Mouse (Mus musculus) stomach, postnatal 0 days (tissue): Measurements from ENCODE around the gene Lep. TPM values are rescaled to one million over a fixed set of nuclear protein-coding genes. Genes with fewer than 3 reads are reported as not detected.

Experiments
- ATAC-seq: fragments of 200-750 bp; cut with Nextera tagmentation; 2 replicates; pipeline ENCODE4 v1.8.0; 2017; ENCODE audit not compliant: low FRiP score, low TSS enrichment
- DNase-seq: peaks from one replicate; pipeline ENCODE4 v3.0.0-alpha.2; 2016; ENCODE audit warnings: low spot score
- H3K27ac ChIP-seq: fragments of 300-500 bp; sonication (generic); replicated peaks from 2 replicates; pipeline ENCODE4 v1.5.1; 2014; ENCODE audit warnings: mild to moderate bottlenecking, control low read depth
- H3K27me3 ChIP-seq: fragments of 300-500 bp; sonication (generic); 2 replicates; pipeline ENCODE4 v1.6.1; 2014; ENCODE audit warnings: low read length; ENCODE audit not compliant: control insufficient read depth, insufficient read depth
- H3K36me3 ChIP-seq: fragments of 300-500 bp; sonication (generic); 2 replicates; pipeline ENCODE4 v1.6.1; 2014; ENCODE audit warnings: low read length, mixed read lengths; ENCODE audit not compliant: control insufficient read depth, insufficient read depth
- H3K4me1 ChIP-seq: fragments of 300-500 bp; sonication (generic); replicated peaks from 2 replicates; pipeline ENCODE4 v1.6.1; 2014; ENCODE audit warnings: antibody characterized with exemption; ENCODE audit not compliant: control insufficient read depth, insufficient read depth
- H3K4me2 ChIP-seq: fragments of 300-500 bp; sonication (generic); replicated peaks from 2 replicates; pipeline ENCODE4 v1.6.1; 2014; ENCODE audit warnings: low read depth, mild to moderate bottlenecking, control low read depth, moderate library complexity
- H3K4me3 ChIP-seq: fragments of 300-500 bp; sonication (generic); 2 replicates; pipeline ENCODE4 v1.5.1; 2014; ENCODE audit warnings: low read depth, low read length, control low read depth
- H3K9ac ChIP-seq: fragments of 300-500 bp; sonication (generic); 2 replicates; pipeline ENCODE4 v1.6.1; 2014; ENCODE audit warnings: mild to moderate bottlenecking, low read length, control low read depth, mixed read lengths
- H3K9me3 ChIP-seq: fragments of 300-500 bp; sonication (generic); 2 replicates; pipeline ENCODE4 v1.6.1; 2016; ENCODE audit warnings: low read length; ENCODE audit not compliant: control insufficient read depth
- CTCF ChIP-seq: IDR thresholded peaks from 2 replicates; pipeline ENCODE4 v1.5.1; 2016; ENCODE audit warnings: antibody characterized with exemption, low read depth, mild to moderate bottlenecking, moderate library complexity
- EP300 ChIP-seq: optimal IDR thresholded peaks from 2 replicates; pipeline ENCODE3; 2016; ENCODE audit warnings: antibody characterized with exemption
- WGBS: fragments of 180-500 bp; shearing (Covaris S2); extraction: QIAGEN DNeasy Blood & Tissue Kit; methylation state at CpG from one replicate; pipeline ENCODE4 v1.1.7; 2014; 5-methylcytosine and 5-hydroxymethylcytosine counted together
- polyA plus RNA-seq: library from polyadenylated mRNA; unstranded; fragments of >200 nt; fragmentation: Nextera tagmentation; extraction: Ambion mirVana; gene quantifications from 2 replicates; pipeline ENCODE4 v1.2.1, GENCODE M21; 2015

Gene Lep
- polyA plus RNA-seq, 1 experiment from 2014 or later: not detected

DNA sequence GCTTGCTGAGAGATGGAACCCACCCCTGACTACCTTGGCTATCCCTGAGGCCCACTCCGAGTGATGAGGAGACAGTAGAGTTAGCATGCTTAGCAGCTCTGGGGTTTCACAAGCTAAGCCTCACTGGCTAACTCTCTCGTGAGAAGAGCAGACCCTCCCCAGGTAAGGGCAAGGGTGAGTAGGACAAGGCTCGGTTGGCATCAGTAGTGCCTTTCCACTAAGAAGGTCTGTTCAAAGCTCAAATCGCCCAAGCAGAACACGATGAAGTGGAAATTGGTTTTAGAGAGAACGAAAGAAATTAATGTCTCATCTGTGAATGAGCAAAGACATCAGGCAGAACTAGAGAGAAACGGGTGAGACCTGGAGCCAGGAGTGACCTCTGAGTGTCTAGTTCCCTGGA is 6.8 kb upstream of the Lep start:
- Histone ChIP-seq H3K4me1 (no peaks in the 10 kb centered on the region), H3K36me3 (no peaks in the 10 kb centered on the region), H3K4me3 (no peak overlapping the region), H3K9me3 (no peaks in the 10 kb centered on the region), H3K4me2 (no peak overlapping the region), H3K27me3 (no peaks in the 10 kb centered on the region), H3K9ac (no peak overlapping the region), H3K27ac (no peak overlapping the region)
- ATAC-seq (no peak), DNase-seq (no peak)
- no peak for TF ChIP-seq CTCF
- TF ChIP-seq EP300: no peak
- 79% methylated on average over 7 of the region's 7 CpGs for WGBS

DNA sequence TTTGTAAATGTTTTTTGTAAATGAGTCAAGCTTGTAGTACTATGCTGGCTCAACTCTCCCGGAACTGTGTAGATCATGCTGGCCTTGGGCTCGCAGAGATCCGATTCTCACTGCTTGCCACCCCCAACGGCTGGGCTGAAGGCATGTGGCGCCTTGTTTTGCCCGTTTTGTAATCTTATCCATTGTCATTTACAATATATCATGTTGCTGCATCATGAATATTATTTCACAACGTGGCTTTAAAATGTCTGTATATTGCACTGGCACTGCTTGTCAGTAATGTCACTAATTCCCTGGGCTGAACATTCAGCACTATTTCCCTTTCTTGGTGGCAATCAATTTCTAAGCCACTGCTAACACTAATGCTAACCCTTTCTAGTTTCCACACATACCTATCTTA is 3.6 kb upstream of the Lep start:
- no peak for DNase-seq
- 77% methylated on average over 7 of the region's 7 CpGs for WGBS
- Histone ChIP-seq H3K36me3 (no peaks in the 10 kb centered on the region), H3K27ac (no peak overlapping the region), H3K4me2 (no peak overlapping the region), H3K27me3 (no peaks in the 10 kb centered on the region), H3K4me1 (no peaks in the 10 kb centered on the region), H3K9ac (no peak overlapping the region), H3K9me3 (no peaks in the 10 kb centered on the region), H3K4me3 (no peak overlapping the region)
- no peak for ATAC-seq
- TF ChIP-seq CTCF (no peak), EP300 (no peak)

DNA sequence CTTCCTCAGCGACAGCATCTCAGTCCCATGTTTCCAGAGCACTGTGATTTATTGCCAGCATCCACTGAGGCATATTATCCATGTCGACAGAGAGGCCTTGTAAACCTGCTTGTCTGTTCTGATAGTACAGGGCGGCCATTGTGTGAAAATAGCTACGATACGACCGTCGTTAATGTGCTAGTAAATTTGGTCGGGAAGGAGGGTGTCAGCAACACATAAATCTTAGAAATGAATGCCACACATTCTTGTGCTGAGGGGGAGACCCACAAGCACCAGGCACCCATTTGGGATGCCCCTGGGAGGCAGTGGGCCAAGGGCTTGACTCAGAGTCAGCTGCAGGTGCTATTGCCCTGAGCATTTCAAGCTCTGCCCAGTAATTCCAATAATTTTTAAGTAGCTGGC is 6.4 kb downstream of the Lep start:
- no peak overlapping the region for H3K4me3 ChIP-seq
- no peak overlapping the region for H3K9ac ChIP-seq
- H3K27ac ChIP-seq: no peak overlapping the region
- H3K4me1 ChIP-seq: no peaks in the 10 kb centered on the region
- 63% methylated on average over 8 of the region's 8 CpGs for WGBS
- TF ChIP-seq CTCF: no peak
- no peak for TF ChIP-seq EP300
- no peaks in the 10 kb centered on the region for H3K27me3 ChIP-seq
- no peak for DNase-seq
- no peaks in the 10 kb centered on the region for H3K36me3 ChIP-seq
- H3K9me3 ChIP-seq: no peaks in the 10 kb centered on the region
- no peak overlapping the region for H3K4me2 ChIP-seq
- no peak for ATAC-seq

DNA sequence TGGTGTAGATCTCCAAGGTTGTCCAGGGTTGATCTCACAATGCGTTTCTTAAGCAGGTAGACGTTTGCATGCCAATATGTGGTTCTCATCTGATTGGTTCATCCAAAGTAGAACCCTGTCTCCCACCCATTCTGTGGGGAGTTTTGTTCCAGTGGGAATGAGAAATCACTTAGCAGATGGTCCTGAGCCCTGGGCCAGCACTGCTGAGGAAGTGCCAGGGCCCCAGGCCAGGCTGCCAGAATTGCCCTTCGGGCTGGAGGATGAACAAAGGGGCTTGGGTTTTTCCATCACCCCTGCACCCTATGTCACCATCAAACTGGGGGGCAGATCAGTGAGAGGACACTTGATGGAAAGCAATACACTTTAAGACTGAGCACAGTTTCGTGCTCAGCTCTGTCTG is 12.2 kb downstream of the Lep start:
- TF ChIP-seq CTCF (no peak), EP300 (no peak)
- no peak overlapping the region for H3K9ac ChIP-seq
- no peaks in the 10 kb centered on the region for H3K27me3 ChIP-seq
- H3K4me3 ChIP-seq: no peak overlapping the region
- H3K36me3 ChIP-seq: no peaks in the 10 kb centered on the region
- DNase-seq (no peak), ATAC-seq (no peak)
- WGBS: 73% methylated on average over 4 of the region's 4 CpGs
- no peak overlapping the region for H3K4me2 ChIP-seq
- no peaks in the 10 kb centered on the region for H3K4me1 ChIP-seq
- H3K27ac ChIP-seq: no peak overlapping the region
- no peaks in the 10 kb centered on the region for H3K9me3 ChIP-seq

DNA sequence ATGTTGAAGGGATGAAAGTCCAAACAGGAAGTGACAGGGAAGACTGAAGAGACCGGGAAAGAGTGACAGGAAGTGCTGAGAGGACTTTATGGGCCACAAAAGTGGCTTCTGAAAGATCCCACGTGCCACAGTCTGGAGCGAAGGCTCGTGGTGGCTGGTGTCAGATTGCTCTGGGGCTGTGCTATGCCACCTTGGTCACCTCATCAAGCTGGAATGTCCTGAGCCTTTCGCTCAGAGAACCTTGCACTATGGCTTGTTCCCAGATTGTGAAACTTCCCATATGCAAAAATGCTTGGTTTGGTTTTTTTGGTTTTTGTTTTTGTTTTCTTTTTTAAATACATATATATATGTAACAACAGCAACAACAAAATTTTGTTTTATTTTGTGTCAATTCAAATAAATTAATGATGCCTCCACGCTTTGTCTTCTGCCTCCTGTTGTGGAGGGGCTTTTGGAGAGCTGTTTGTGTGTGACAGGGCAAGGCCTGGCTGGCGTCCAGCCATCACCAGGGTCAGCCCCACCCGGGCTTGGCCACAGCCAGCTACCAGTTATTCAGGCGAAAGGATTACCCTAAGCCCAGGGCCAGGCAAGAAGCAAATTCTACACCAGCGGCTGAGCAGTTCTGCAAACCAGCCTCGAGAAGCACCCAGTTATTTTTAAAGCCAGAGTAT is 13.6 kb downstream of the Lep start:
- Histone ChIP-seq H3K27ac (no peak overlapping the region), H3K36me3 (no peaks in the 10 kb centered on the region), H3K27me3 (no peaks in the 10 kb centered on the region), H3K9me3 (no peaks in the 10 kb centered on the region), H3K4me1 (no peaks in the 10 kb centered on the region), H3K9ac (no peak overlapping the region), H3K4me3 (no peak overlapping the region), H3K4me2 (no peak overlapping the region)
- 54% methylated on average over 11 of the region's 11 CpGs for WGBS
- no peak for ATAC-seq
- TF ChIP-seq EP300 (no peak), CTCF (no peak)
- DNase-seq: no peak

DNA sequence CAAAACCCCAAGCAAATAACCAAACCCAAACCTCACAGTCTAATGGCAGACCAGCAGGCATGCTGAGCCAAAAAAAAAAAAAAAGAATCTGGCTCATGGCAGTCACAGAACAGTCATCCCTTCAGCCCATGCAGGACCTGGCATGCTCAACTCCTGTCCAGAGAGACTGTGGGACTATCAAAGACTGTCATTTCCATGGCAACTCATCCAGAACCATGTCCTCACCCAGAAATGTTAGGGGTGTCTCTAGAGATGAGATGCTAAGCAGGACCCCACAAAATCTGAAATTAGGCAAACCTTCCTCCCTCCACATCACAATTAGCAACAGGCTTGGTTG is 14.1 kb downstream of the Lep start:
- Histone ChIP-seq H3K27me3 (no peaks in the 10 kb centered on the region), H3K27ac (no peak overlapping the region), H3K4me1 (no peaks in the 10 kb centered on the region), H3K9ac (no peak overlapping the region), H3K4me2 (no peak overlapping the region), H3K9me3 (no peaks in the 10 kb centered on the region), H3K4me3 (no peak overlapping the region), H3K36me3 (no peaks in the 10 kb centered on the region)
- TF ChIP-seq EP300 (no peak), CTCF (no peak)
- ATAC-seq: no peak
- DNase-seq: no peak
